Mouse (Mus musculus) brain, embryonic 14.5 days (tissue): ENCODE measurements around the gene Alpk1.

Experiments used
- CTCF ChIP-seq: fragments of 200-500 bp; IDR thresholded peaks from 2 replicates; pipeline ENCODE4 v1.5.1; 2012; ENCODE audit warnings: inconsistent platforms, mild to moderate bottlenecking, moderate library complexity, borderline replicate concordance; ENCODE audit not compliant: insufficient read depth, insufficient read length; ENCODE audit errors: extremely low read depth
- POLR2A ChIP-seq: fragments of 200-500 bp; IDR thresholded peaks from 2 replicates; pipeline ENCODE4 v1.6.1; 2012; ENCODE audit warnings: mild to moderate bottlenecking, inconsistent platforms, borderline replicate concordance; ENCODE audit not compliant: poor library complexity, insufficient read depth, insufficient read length, severe bottlenecking; ENCODE audit errors: extremely low read depth

DNA sequence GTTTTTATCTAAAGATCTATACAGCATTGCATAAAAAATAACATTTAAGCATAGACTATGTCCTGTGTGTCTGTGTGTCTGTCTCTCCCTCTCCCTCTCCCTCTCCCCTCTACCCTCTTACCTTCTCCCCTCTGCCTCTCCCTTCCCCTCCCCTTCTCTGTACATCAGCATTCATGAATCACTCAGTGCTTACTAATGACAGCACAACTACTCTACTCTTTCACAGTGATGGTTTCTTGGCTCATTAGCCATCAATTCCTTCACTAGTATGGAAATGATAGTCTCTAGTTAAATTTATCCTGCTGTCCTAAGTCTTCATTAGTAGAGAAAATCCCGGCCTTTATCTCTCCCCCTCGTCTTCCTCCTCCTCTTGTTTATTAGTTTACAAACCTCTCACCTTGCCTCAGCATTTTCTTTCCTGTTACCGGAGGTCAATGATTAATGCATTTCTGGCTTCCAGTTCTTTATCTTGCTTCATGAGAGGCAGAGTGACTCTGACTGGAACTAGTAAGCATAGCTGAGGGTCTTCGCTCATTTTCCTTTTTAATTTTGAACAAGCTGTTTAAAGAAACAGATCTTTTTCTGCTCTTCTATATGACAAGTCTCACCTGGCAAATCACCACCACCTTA is 79.0 kb downstream of the Alpk1 start:
- TF ChIP-seq CTCF (no peak), POLR2A (no peak)
